Mouse (Mus musculus) neural tube, embryonic 12.5 days (tissue): ENCODE measurements at regions not wholly inside any gene's neighbourhood (a gene's known extent, or its start where the extent isn't known, plus 50 kb on each side); places are given as distances from the start of the nearest gene placed in this dataset.

ENCODE experiments used
- ATAC-seq: fragments of 200-750 bp; cut with Nextera tagmentation; 2 replicates; pipeline ENCODE4 v1.8.0; 2017; ENCODE audit warnings: low read depth, mild to moderate bottlenecking, moderate TSS enrichment, moderate library complexity; ENCODE audit not compliant: low FRiP score
- H3K27ac ChIP-seq: fragments of 300-500 bp; sonication (generic); 2 replicates; pipeline ENCODE4 v1.5.1; 2016
- H3K27me3 ChIP-seq: fragments of 300-500 bp; sonication (generic); replicated peaks from 2 replicates; pipeline ENCODE4 v1.6.1; 2016; ENCODE audit warnings: mild to moderate bottlenecking
- H3K36me3 ChIP-seq: fragments of 300-500 bp; sonication (generic); 2 replicates; pipeline ENCODE4 v1.6.1; 2016; ENCODE audit warnings: mild to moderate bottlenecking
- H3K4me1 ChIP-seq: fragments of 300-500 bp; sonication (generic); 2 replicates; pipeline ENCODE4 v1.6.1; 2016
- H3K4me2 ChIP-seq: fragments of 300-500 bp; sonication (generic); replicated peaks from 2 replicates; pipeline ENCODE4 v1.6.1; 2016; ENCODE audit warnings: mild to moderate bottlenecking
- H3K4me3 ChIP-seq: fragments of 300-500 bp; sonication (generic); 2 replicates; pipeline ENCODE4 v1.5.1; 2016
- H3K9ac ChIP-seq: fragments of 300-500 bp; sonication (generic); 2 replicates; pipeline ENCODE4 v1.6.1; 2016; ENCODE audit warnings: mild to moderate bottlenecking
- H3K9me3 ChIP-seq: fragments of 300-500 bp; sonication (generic); 2 replicates; pipeline ENCODE4 v1.6.1; 2016; ENCODE audit warnings: mild to moderate bottlenecking
- WGBS: fragments of 180-500 bp; shearing (Covaris S2); methylation state at CpG from one replicate; pipeline ENCODE4 v1.1.7; 2016; 5-methylcytosine and 5-hydroxymethylcytosine counted together

- H3K4me3 ChIP-seq, result no peak overlapping the region
- no peak overlapping the region for H3K4me2 ChIP-seq
- no peaks in the 10 kb centered on the region for H3K4me1 ChIP-seq
- H3K36me3 ChIP-seq, result no peaks in the 10 kb centered on the region
- H3K27me3 ChIP-seq, result no peaks in the 10 kb centered on the region
- no peak overlapping the region for H3K27ac ChIP-seq
- no peak for ATAC-seq
- no peaks in the 10 kb centered on the region for H3K9me3 ChIP-seq
- WGBS, result 79% methylated on average over 5 of the region's 5 CpGs
- no peak overlapping the region for H3K9ac ChIP-seq
Measured at GRCm38 (mm10) chr2:131403543-131404217, 51.0 kb upstream of the Rnf24 start.
